Mouse (Mus musculus): ENCODE data around the gene Mtcl1.

DNA sequence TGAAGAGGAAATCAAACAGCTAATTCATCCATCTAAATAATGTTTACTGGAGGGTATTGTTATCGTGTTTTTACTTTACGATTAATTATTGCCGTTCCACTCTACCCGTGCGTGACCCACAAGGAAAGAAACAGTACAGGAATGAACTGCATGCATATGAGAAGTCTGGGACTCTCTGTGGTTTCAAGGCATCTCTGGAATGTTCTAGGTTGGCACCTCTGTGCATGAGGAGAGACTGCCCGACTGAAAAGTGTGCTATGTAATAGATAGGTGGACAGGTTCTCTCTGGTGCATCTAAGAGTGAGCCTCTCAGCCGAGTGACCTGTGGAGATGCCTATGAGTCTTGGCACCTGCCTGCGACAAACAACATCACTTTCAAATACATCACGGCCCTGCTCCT, 78.7 kb downstream of the Mtcl1 start:
- TF ChIP-seq CTCF (IDR thresholded peaks at IDR 0.05; ENCODE audit: low read depth) = no peak
- TF ChIP-seq EP300 (IDR thresholded peaks at IDR 0.05; ENCODE audit: low read depth) = no peak

Measured in liver, embryonic 14.5 days (tissue).